Mouse (Mus musculus): Measurements from ENCODE around the gene Nphs2.

- TF ChIP-seq GATA1 (IDR thresholded peaks at IDR 0.05; ENCODE audit: low read length) = no peak
- TF ChIP-seq TAL1 (IDR thresholded peaks at IDR 0.05; ENCODE audit: low read length) = no peak
Measured at GRCm38 (mm10) chr1:156344433-156344832, 33.9 kb downstream of the Nphs2 start.

Data from erythroblast, embryonic 14.5 days (primary cell).